Mouse (Mus musculus) liver, postnatal 0 days (tissue): ENCODE measurements at regions not wholly inside any gene's neighbourhood (a gene's known extent, or its start where the extent isn't known, plus 50 kb on each side); places are given as distances from the start of the nearest gene placed in this dataset.

Experiments
- ATAC-seq: fragments of 200-750 bp; cut with Nextera tagmentation; 2 replicates; pipeline ENCODE4 v1.8.0; 2017; ENCODE audit warnings: mild to moderate bottlenecking, moderate library complexity
- DNase-seq: peaks from one replicate; pipeline ENCODE4 v3.0.0-alpha.2; 2016
- H3K27ac ChIP-seq: fragments of 300-500 bp; sonication (generic); 2 replicates; pipeline ENCODE4 v1.5.1; 2014; ENCODE audit warnings: antibody characterized with exemption, moderate library complexity, mild to moderate bottlenecking, low read depth
- H3K27me3 ChIP-seq: fragments of 300-500 bp; sonication (generic); 2 replicates; pipeline ENCODE4 v1.6.1; 2014; ENCODE audit warnings: low read length, control low read depth, mixed read lengths; ENCODE audit not compliant: insufficient read depth
- H3K36me3 ChIP-seq: fragments of 300-500 bp; sonication (generic); replicated peaks from 2 replicates; pipeline ENCODE4 v1.6.1; 2014; ENCODE audit warnings: mild to moderate bottlenecking, control low read depth, low read length, moderate library complexity, mixed read lengths; ENCODE audit not compliant: insufficient read depth
- H3K4me1 ChIP-seq: fragments of 300-500 bp; sonication (generic); 2 replicates; pipeline ENCODE4 v1.6.1; 2014; ENCODE audit warnings: antibody characterized with exemption, mild to moderate bottlenecking, control low read depth; ENCODE audit not compliant: insufficient read depth
- H3K4me2 ChIP-seq: fragments of 300-500 bp; sonication (generic); 2 replicates; pipeline ENCODE4 v1.6.1; 2014; ENCODE audit warnings: low read depth, mild to moderate bottlenecking, low read length, moderate library complexity, mixed read lengths
- H3K4me3 ChIP-seq: fragments of 300-500 bp; sonication (generic); 2 replicates; pipeline ENCODE4 v1.5.1; 2014; ENCODE audit warnings: low read depth, low read length
- H3K9ac ChIP-seq: fragments of 300-500 bp; sonication (generic); replicated peaks from 2 replicates; pipeline ENCODE4 v1.6.1; 2014; ENCODE audit warnings: mild to moderate bottlenecking, moderate library complexity
- H3K9me3 ChIP-seq: fragments of 300-500 bp; sonication (generic); 2 replicates; pipeline ENCODE4 v1.6.1; 2016; ENCODE audit warnings: mild to moderate bottlenecking, control low read depth, low read length, mixed read lengths
- CTCF ChIP-seq: sonication (generic); IDR thresholded peaks from 2 replicates; pipeline ENCODE4 v1.5.1; 2016; ENCODE audit warnings: antibody characterized with exemption, low read depth
- EP300 ChIP-seq: IDR thresholded peaks from 2 replicates; pipeline ENCODE4 v1.6.1; 2016; ENCODE audit warnings: antibody characterized with exemption, low read depth, mild to moderate bottlenecking
- WGBS: fragments of 180-500 bp; shearing (Covaris S2); extraction: QIAGEN DNeasy Blood & Tissue Kit; methylation state at CpG from one replicate; pipeline ENCODE4 v1.1.7; 2014; ENCODE audit not compliant: insufficient replicate concordance; 5-methylcytosine and 5-hydroxymethylcytosine counted together

DNA sequence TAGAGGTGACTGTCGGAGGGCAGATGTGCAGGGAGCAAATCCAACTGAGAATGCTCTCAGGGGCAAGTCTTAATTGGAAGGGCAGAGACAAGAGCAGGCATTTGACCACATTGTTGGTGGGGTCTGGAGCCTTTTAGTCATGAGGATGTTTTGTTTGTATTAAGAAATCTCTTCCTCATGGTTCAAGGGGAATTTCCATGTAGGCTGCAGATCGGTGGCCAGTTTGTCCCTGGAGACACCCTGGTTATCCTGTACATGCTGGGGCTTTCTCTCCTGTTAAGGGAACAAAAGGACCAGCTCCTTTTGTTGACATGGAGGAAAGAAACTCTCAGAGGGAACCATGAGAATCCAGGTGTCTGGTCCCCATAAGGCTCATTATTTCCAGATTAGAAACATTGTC, 174.4 kb downstream of the Rab11fip4 start:
- Histone ChIP-seq H3K27ac (no peak overlapping the region), H3K36me3 (no peaks in the 10 kb centered on the region), H3K4me2 (no peak overlapping the region), H3K4me3 (no peak overlapping the region), H3K27me3 (no peaks in the 10 kb centered on the region), H3K9ac (no peak overlapping the region), H3K4me1 (no peaks in the 10 kb centered on the region), H3K9me3 (no peaks in the 10 kb centered on the region)
- 73% methylated on average over 2 of the region's 2 CpGs for WGBS
- DNase-seq (no peak), ATAC-seq (no peak)
- no peak for TF ChIP-seq EP300
- TF ChIP-seq CTCF, result no peak

DNA sequence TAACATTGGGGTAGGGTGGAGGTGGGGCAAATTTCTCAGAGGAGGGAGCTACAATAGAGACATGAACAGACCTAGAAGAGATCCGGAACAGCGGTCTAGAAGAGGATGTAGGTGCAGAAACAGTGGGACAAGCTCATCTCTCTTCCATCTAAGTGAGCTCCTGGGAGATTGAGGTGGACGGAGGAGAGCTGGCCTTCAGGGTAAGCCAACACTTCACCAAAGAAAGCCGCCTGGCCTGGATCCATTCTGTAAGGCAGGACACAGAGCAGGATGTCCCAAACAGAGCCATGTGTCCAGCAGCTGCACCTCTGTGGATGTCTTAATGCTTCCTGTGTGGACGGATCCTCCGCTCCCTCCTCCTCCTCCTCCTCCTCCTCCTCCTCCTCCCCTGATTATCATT, 173.0 kb downstream of the Rab11fip4 start:
- Histone ChIP-seq H3K9me3 (no peaks in the 10 kb centered on the region), H3K4me1 (0 out of 2 replicates have a peak, but pooled peaks cover 4% of the 10 kb centered on the region), H3K4me3 (no peak overlapping the region), H3K27ac (no peak overlapping the region), H3K36me3 (no peaks in the 10 kb centered on the region), H3K27me3 (no peaks in the 10 kb centered on the region), H3K9ac (no peak overlapping the region), H3K4me2 (no peak overlapping the region)
- TF ChIP-seq CTCF (no peak), EP300 (no peak)
- DNase-seq, result no peak
- 77% methylated on average over 6 of the region's 6 CpGs for WGBS
- ATAC-seq, result no peak

DNA sequence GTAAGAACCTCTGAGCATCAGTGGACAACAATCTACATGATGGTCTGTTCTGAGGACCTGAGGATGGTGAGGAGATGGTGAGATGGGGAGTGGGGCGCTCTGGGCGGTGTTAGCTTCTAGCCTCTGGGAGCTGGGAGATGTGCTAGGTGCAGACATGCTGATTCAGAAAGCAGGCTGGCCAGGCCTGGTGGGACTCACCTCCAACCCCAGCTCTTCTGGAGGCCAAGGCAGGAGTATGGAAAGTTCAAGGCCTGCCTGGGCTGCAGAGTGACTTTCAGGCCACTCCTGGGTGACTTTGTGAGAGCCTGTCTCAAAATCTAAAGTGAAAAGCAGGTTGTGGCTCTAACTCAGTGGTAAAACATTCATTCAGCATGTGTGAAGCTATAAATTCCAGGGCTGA, 171.6 kb downstream of the Rab11fip4 start:
- Histone ChIP-seq H3K4me3 (no peak overlapping the region), H3K4me1 (peaks cover 4% of the 10 kb centered on the region; the same call in 1 of the 2 replicates), H3K36me3 (no peaks in the 10 kb centered on the region), H3K9ac (no peak overlapping the region), H3K27ac (no peak overlapping the region), H3K4me2 (no peak overlapping the region), H3K27me3 (no peaks in the 10 kb centered on the region), H3K9me3 (no peaks in the 10 kb centered on the region)
- TF ChIP-seq EP300, result no peak
- TF ChIP-seq CTCF, result no peak
- DNase-seq (no peak), ATAC-seq (no peak)
- WGBS, result 97% methylated on average over 2 of the region's 2 CpGs

DNA sequence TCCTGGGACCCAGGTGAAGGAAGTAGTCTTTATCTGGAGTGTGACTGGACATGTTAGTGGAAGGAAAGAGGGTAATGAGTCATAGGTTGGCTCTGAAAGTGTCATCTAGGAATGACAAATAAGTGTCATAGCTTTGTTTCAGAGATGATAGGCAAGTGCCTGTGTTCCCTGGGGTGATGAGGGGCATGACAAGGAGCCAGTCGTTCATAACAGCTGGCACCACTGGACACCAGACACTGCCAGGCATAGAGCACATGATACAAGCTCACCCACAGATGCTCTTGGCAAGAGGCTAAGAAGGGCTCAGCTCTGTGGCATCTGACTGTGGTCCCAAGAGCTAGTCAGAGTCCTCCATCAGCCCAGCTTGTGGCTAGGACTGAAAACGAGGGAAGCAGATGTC, 171.0 kb downstream of the Rab11fip4 start:
- ATAC-seq, result no peak
- no peaks in the 10 kb centered on the region for H3K9me3 ChIP-seq
- TF ChIP-seq CTCF (no peak), EP300 (no peak)
- no peak overlapping the region for H3K9ac ChIP-seq
- no peak overlapping the region for H3K4me2 ChIP-seq
- peaks cover 4% of the 10 kb centered on the region; the same call in 1 of the 2 replicates for H3K4me1 ChIP-seq
- no peak for DNase-seq
- 62% methylated on average over 2 of the region's 2 CpGs for WGBS
- no peak overlapping the region for H3K4me3 ChIP-seq
- H3K27ac ChIP-seq, result no peak overlapping the region
- H3K36me3 ChIP-seq, result no peaks in the 10 kb centered on the region
- no peaks in the 10 kb centered on the region for H3K27me3 ChIP-seq

DNA sequence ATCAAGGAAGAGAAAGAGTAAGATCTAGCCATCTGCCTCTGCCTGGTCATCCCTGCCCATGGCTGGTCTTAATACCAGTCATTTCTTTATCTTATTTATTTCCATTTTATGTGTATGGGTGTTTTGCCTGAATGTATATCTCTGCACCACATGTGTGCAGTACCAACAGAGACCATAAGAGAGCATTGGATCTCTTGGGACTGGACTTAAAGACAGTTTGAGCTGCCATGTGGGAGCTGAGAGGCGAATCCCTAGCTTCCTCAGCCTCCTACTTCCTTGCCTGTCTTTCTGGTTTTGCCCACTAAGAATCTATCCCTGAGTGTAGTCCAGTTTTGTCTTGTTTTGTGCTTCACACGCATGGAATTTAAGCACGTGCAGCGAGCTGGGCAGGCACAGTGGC, 169.5 kb downstream of the Rab11fip4 start:
- H3K27me3 ChIP-seq, result no peaks in the 10 kb centered on the region
- ATAC-seq (no peak), DNase-seq (no peak)
- no peaks in the 10 kb centered on the region for H3K9me3 ChIP-seq
- TF ChIP-seq EP300, result no peak
- 0 out of 2 replicates have a peak, but pooled peaks have one; percentile 21 for TF ChIP-seq CTCF
- peaks cover 7% of the 10 kb centered on the region; the same call in 1 of the 2 replicates for H3K4me1 ChIP-seq
- H3K27ac ChIP-seq, result no peak overlapping the region
- 77% methylated on average over 4 of the region's 4 CpGs for WGBS
- no peaks in the 10 kb centered on the region for H3K36me3 ChIP-seq
- H3K4me3 ChIP-seq, result no peak overlapping the region
- no peak overlapping the region for H3K4me2 ChIP-seq
- no peak overlapping the region for H3K9ac ChIP-seq

DNA sequence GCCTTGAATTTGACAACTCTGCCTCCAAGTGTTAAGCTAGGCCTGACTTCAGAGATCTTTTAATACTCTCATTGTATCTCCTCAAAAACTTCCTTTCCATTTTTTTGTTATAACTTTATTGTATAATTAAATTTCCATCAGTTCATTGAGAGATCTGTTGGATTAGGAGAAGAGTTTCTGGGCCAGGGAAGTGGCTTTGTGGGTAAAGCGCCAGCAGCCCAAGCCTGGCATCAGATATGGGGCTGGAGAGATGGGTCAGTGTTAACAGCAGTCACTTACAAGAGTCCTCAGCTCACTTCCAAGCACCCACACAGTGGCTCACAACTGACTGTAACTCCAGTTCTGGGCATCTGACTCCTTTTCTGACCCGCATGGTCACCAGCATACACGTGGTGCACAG, 167.3 kb downstream of the Rab11fip4 start:
- no peak for ATAC-seq
- Histone ChIP-seq H3K27ac (no peak overlapping the region), H3K9me3 (no peaks in the 10 kb centered on the region), H3K9ac (no peak overlapping the region), H3K4me1 (peaks cover 10% of the 10 kb centered on the region), H3K27me3 (no peaks in the 10 kb centered on the region), H3K36me3 (no peaks in the 10 kb centered on the region), H3K4me2 (no peak overlapping the region), H3K4me3 (no peak overlapping the region)
- no peak for DNase-seq
- no peak for TF ChIP-seq EP300
- TF ChIP-seq CTCF, result no peak
- WGBS, result 79% methylated on average over 3 of the region's 3 CpGs
